Mouse (Mus musculus): ENCODE measurements around the gene Gm10065. TPM values are rescaled to one million over a fixed set of nuclear protein-coding genes. Genes with fewer than 3 reads are reported as not detected.

Gm10065 gene
- not detected for polyA plus RNA-seq (2017; shearing (Covaris generic))

DNA sequence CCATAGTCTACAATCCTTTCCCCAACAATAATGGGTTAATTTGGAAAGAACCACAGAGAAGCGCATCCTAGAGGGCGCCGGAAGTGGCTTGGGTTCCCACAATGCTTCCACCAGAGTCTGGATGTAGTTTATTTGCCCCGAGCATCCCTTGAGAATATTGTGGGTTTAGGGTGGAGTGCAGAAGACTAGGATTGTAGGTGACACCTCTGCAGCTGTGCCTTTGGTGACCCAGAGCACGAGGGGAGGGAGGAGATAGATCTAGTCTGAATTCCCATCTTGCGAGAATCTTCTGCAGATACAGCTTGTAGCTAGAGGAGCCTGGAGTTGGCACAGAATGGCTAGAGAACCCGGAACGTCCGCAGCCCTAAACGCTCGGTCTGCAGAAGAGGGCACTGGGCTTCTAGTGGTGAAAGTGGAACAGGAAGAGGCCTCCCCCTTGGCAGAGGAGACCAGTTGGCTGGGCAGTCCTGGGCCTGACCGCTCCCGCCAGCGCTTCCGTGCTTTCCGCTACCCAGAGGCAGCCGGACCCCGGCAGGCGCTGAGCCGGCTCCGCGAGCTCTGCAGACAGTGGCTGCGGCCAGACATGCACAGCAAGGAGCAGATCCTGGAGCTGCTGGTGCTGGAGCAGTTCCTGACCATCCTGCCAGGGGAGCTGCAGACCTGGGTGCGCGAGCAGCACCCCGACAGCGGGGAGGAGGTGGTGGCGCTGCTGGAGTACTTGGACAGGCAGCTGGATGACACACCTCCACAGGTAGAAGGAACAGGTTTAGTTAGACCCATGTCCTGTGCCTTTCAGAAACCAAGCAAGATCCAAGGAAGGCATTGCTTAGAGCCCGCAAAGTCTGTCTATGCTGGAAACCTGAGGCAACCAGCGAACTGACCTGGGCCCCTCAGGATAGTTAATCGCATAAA lies at the start of gene Gm10065, which contains the start of gene Zkscan4:
Gene Gm10065 (minus strand): TSS at position 683 of the 912 bp plus-strand sequence.
Gene Zkscan4 (plus strand): TSS at position 149 of the 912 bp plus-strand sequence.

DNA sequence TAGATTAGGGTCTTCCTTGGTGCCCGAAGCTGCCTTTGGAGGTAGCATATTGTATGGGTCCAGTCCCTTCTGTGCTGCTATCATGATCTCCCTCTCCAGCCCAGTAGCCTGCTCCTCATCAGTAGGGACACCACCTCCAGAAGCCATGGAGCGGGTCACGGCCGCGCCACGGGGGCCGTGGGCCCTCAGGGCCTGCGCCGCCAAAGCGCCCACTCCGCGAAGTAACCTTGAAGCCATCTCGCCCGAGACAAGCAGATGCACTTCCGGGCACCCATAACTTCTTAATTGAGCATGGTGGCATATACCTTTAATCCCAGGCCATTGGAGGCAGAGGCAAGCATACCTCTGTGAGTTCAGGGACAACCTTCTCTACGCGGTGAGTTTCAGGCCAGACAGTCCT lies 21.9 kb upstream of the Gm10065 start, which contains the start of gene Gm11273:
Gene Gm11273 (minus strand): TSS at position 237 of the 400 bp plus-strand sequence.

DNA sequence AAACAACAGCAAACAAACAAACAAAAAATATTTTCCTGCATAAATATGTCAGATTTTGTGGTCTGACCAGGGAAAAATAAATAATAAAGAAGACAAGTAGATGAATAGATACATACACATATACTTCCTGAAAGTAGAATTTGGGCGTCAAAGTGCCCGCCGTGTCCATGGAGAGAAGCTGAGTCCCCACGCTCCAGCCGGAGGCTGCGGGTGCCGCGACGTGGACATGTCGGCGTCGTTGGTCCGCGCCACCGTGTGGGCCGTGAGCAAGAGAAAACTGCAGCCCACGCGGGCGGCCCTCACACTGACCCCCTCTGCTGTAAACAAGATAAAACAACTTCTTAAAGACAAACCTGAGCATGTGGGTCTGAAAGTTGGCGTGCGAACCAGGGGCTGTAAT lies 15.8 kb upstream of the Gm10065 start, which contains the start of gene AK157302:
Gene AK157302 (plus strand): TSS at position 144 of the 400 bp plus-strand sequence.

DNA sequence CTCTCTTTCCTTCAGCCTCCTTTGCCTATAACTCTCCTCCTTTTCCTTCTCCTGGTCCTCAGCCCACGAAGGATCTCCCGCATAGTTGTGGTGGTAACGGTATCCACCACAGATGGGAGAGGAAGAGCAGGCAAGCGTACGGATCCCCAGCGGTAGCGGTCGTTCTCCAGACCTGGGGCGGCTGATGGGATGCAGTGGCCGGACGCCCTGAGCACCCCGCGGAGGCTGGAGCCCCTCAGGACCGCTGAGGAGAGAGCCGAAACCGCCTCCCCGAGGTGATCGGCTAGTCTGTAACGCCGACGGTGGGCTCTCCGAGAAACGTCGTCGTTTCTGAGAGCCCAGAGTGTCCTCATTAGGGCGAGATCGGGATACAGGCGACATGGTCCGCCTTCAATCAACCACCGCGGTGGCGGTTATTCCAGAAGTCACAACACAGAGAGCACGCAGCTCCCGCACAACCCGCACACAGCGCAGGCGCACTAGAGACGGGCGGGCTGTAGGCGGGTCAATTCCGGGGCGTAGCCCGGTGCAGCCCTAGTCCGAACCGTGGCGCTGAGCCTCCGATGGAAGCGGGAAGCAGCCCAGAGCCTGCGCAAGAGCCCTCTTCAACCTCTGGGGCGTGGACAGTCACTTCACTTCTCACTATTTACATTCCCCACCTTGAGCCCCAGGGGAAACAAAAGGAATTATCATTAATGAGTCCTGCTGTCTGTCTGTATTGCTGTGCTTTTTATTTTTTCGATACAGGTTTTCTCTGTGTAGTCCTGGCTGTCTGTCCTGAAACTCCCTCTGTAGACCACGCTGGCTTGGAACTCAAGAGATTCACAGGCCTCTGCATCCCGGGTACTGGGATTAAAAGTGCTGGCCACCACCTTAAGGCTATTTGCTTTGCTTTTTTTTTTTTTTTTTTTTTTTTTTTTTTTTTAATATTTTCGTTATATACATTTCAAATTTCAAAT lies 10.9 kb downstream of the Gm10065 start, which contains the start of gene Nkapl:
Gene Nkapl (minus strand): TSS at position 449 of the 959 bp plus-strand sequence.

DNA sequence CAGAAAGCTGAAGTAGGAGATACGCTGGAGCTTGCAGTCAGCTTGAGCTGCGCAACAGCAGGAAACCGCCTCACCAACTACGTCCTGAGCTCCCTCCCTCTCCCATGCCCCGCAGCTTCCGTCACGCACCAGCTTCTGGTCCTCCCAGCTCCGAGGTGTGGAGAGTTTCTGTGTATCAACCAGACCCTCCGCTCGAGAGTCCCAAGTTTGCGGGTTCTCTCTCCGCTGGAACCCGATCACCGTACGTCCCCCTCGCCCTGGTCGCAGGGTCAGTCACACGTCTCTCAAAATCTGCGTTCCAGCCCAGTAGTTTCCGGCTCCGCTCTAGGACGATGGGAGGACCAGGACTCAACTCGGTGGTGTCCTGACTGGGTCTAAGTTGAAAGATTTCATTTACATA lies 25.8 kb downstream of the Gm10065 start, which contains the start of gene Zscan26:
Gene Zscan26 (minus strand): TSS at position 282 of the 400 bp plus-strand sequence.

DNA sequence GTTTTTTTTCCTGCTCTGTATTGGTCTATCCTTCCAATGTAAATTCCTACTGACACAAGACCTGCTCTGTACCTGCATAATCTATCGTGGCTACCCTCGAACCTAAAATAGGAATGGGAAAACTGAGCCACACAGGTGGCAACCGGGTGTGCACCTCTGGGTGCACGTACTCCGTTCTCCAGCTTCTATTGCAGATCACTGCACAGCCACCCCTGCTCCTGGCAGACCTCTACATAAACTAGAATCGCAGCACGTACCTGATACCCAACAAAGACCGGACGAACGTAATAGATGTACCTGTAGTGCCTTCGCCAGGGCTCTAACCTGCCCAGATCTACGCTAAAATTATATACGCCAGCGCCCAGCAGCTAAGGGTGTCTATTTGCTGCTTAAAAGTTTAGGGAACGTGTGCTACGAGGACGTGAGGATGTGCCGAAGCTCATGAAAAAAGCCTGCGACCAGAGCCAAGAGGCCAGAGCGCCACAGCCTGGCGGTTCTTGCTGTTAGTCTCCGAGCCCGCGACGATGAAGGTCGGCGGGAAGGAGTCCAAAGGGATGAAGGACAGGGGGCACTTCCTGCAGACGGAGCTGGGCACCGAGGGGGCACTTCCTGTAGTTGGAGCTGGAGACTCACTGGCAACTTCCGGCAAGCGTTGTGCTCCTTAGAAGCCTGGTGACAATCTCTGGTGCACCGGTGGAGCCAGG lies 38.6 kb downstream of the Gm10065 start, which contains the start of gene Pgbd1:
Gene Pgbd1 (minus strand): TSS at position 556 of the 704 bp plus-strand sequence.

Other genes with a start within 250 kb of the Gm10065 start
- 1 to 10 TPM in 1 of 2 experiments, under 1 TPM in 1; 0.22 to 1.7 TPM for gene Gpx5, start 186.7 kb downstream of the Gm10065 start, polyA plus RNA-seq (2017; shearing (Covaris generic))
- under 1 TPM; 0.23 to 0.77 TPM for gene Gpx6, start 167.3 kb downstream of the Gm10065 start, polyA plus RNA-seq (2017; shearing (Covaris generic))
- not detected for gene Olfr1367, start 132.5 kb downstream of the Gm10065 start, polyA plus RNA-seq (2017; shearing (Covaris generic))
- 10 to 100 TPM in 1 of 2 experiments, 1 to 10 TPM in 1; 8.3 to 13.5 TPM for gene Zscan12, start 116.6 kb downstream of the Gm10065 start, polyA plus RNA-seq (2017; shearing (Covaris generic))
- 10 to 100 TPM; 57.4 to 65.7 TPM for gene Zkscan3, start 76.7 kb downstream of the Gm10065 start, polyA plus RNA-seq (2017; shearing (Covaris generic))
- gene Pgbd1, start 38.4 kb downstream of the Gm10065 start, polyA plus RNA-seq (2017; shearing (Covaris generic)) = under 1 TPM; 0.23 to 0.53 TPM
- 1 to 10 TPM; 7.6 to 7.7 TPM for gene Zscan26, start 25.7 kb downstream of the Gm10065 start, polyA plus RNA-seq (2017; shearing (Covaris generic))
- gene Nkapl, start 10.9 kb downstream of the Gm10065 start, polyA plus RNA-seq (2017; shearing (Covaris generic)) = under 1 TPM; 0.11 to 0.44 TPM
- gene Zkscan4, start 534 bp downstream of the Gm10065 start, polyA plus RNA-seq (2017; shearing (Covaris generic)) = not detected
- gene AK157302, start 15.8 kb upstream of the Gm10065 start, polyA plus RNA-seq (2017; shearing (Covaris generic)) = under 1 TPM; 0.08 to 0.54 TPM
- gene Gm11273, start 22.0 kb upstream of the Gm10065 start, polyA plus RNA-seq (2017; shearing (Covaris generic)) = 10 to 100 TPM; 10.6 to 16.4 TPM
- gene Zkscan8, start 51.7 kb upstream of the Gm10065 start, polyA plus RNA-seq (2017; shearing (Covaris generic)) = 10 to 100 TPM in 1 of 2 experiments, 1 to 10 TPM in 1; 7.6 to 12.8 TPM
- not detected for gene Olfr1366, start 63.4 kb upstream of the Gm10065 start, polyA plus RNA-seq (2017; shearing (Covaris generic))
- gene Olfr1535, start 80.5 kb upstream of the Gm10065 start, polyA plus RNA-seq (2017; shearing (Covaris generic)) = 1 to 10 TPM in 1 of 2 experiments, under 1 TPM in 1; 0.95 to 2.1 TPM
- gene Olfr1364, start 102.3 kb upstream of the Gm10065 start, polyA plus RNA-seq (2017; shearing (Covaris generic)) = not detected
- not detected for gene Olfr1362, start 134.6 kb upstream of the Gm10065 start, polyA plus RNA-seq (2017; shearing (Covaris generic))
- gene Olfr11, start 163.1 kb upstream of the Gm10065 start, polyA plus RNA-seq (2017; shearing (Covaris generic)) = not detected
- under 1 TPM in 1 of 2 experiments, not detected in 1; 0.60 TPM for gene Olfr1361, start 183.9 kb upstream of the Gm10065 start, polyA plus RNA-seq (2017; shearing (Covaris generic))
- under 1 TPM in 1 of 2 experiments, not detected in 1; 0.21 TPM for gene Olfr1360, start 198.0 kb upstream of the Gm10065 start, polyA plus RNA-seq (2017; shearing (Covaris generic))
- under 1 TPM in 1 of 2 experiments, not detected in 1; 0.71 TPM for gene Olfr1359, start 218.7 kb upstream of the Gm10065 start, polyA plus RNA-seq (2017; shearing (Covaris generic))
- 1 to 10 TPM in 1 of 2 experiments, not detected in 1; 1.4 TPM for gene Hist1h2bl, start 236.7 kb upstream of the Gm10065 start, polyA plus RNA-seq (2017; shearing (Covaris generic))
- gene Hist1h2ai, start 237.0 kb upstream of the Gm10065 start, polyA plus RNA-seq (2017; shearing (Covaris generic)) = 10 to 100 TPM; 14.1 to 15.1 TPM
- 1 to 10 TPM; 1.7 to 2.2 TPM for gene Hist1h3h, start 238.2 kb upstream of the Gm10065 start, polyA plus RNA-seq (2017; shearing (Covaris generic))
- gene Hist1h2bm, start 242.6 kb upstream of the Gm10065 start, polyA plus RNA-seq (2017; shearing (Covaris generic)) = not detected

All from inflammation-experienced regulatory T-cells (primary cell).